Mouse (Mus musculus) MEL (cell line): ENCODE data around the gene Rassf3.

ENCODE experiments used
- CTCF ChIP-seq, 3 experiments: IDR thresholded peaks in 2 of 3; conservative IDR thresholded peaks in 1 of 3; 2 replicates each; pipeline ENCODE4 v1.5.1; 2011 to 2012; ENCODE audit warnings: low read length in 3 of 3, low read depth in 2 of 3, mild to moderate bottlenecking in 2 of 3, improper control_type of control experiment in 1 of 3, inconsistent platforms in 1 of 3, mixed read lengths in 1 of 3, moderate library complexity in 1 of 3; ENCODE audit not compliant: control insufficient read depth in 1 of 3, insufficient read depth in 1 of 3, poor library complexity in 1 of 3, severe bottlenecking in 1 of 3
- E2F4 ChIP-seq: IDR thresholded peaks from 2 replicates; pipeline ENCODE4 v1.6.1; 2011; ENCODE audit warnings: low read depth, low read length, improper control_type of control experiment, borderline replicate concordance
- GABPA ChIP-seq: IDR thresholded peaks from 2 replicates; pipeline ENCODE4 v1.6.1; 2012; ENCODE audit warnings: low read depth, mild to moderate bottlenecking, inconsistent platforms, low read length, improper control_type of control experiment, moderate library complexity
- GATA1 ChIP-seq: IDR thresholded peaks from 2 replicates; pipeline ENCODE4 v1.6.1; 2011; ENCODE audit warnings: low read depth, low read length, improper control_type of control experiment
- HCFC1 ChIP-seq: IDR thresholded peaks from 2 replicates; pipeline ENCODE4 v1.6.1; 2012; ENCODE audit warnings: low read depth, mild to moderate bottlenecking, inconsistent platforms, low read length, improper control_type of control experiment, moderate library complexity
- NELFE ChIP-seq: IDR thresholded peaks from 2 replicates; pipeline ENCODE4 v1.6.1; 2011; ENCODE audit warnings: low read depth, low read length, improper control_type of control experiment
- POLR2A ChIP-seq, 2 experiments: IDR thresholded peaks; 2 replicates each; pipeline ENCODE4 v1.6.1; 2011 to 2012; ENCODE audit warnings: low read length in 2 of 2, mild to moderate bottlenecking in 2 of 2, control low read depth in 1 of 2, improper control_type of control experiment in 1 of 2, low read depth in 1 of 2, moderate library complexity in 1 of 2; ENCODE audit not compliant: control insufficient read depth in 1 of 2, insufficient read depth in 1 of 2, poor library complexity in 1 of 2
- POLR2AphosphoS2 ChIP-seq: IDR thresholded peaks from 2 replicates; pipeline ENCODE4 v1.6.1; 2011; ENCODE audit warnings: low read length, improper control_type of control experiment
- RAD21 ChIP-seq: IDR thresholded peaks from 2 replicates; pipeline ENCODE4 v1.6.1; 2011; ENCODE audit warnings: mild to moderate bottlenecking, low read depth, low read length, improper control_type of control experiment
- SIN3A ChIP-seq: IDR thresholded peaks from 2 replicates; pipeline ENCODE4 v1.6.1; 2012; ENCODE audit warnings: low read length, improper control_type of control experiment, inconsistent platforms
- USF2 ChIP-seq, 2 experiments: IDR thresholded peaks; 2 replicates each; pipeline ENCODE4 v1.6.1; 2011 to 2012; ENCODE audit warnings: improper control_type of control experiment in 2 of 2, low read length in 2 of 2, borderline replicate concordance in 1 of 2, inconsistent platforms in 1 of 2, low read depth in 1 of 2, mild to moderate bottlenecking in 1 of 2; ENCODE audit not compliant: insufficient read depth in 1 of 2
- ZNF384 ChIP-seq: IDR thresholded peaks from 2 replicates; pipeline ENCODE4 v1.6.1; 2012; ENCODE audit warnings: low read depth, mild to moderate bottlenecking, inconsistent platforms, low read length, improper control_type of control experiment

DNA sequence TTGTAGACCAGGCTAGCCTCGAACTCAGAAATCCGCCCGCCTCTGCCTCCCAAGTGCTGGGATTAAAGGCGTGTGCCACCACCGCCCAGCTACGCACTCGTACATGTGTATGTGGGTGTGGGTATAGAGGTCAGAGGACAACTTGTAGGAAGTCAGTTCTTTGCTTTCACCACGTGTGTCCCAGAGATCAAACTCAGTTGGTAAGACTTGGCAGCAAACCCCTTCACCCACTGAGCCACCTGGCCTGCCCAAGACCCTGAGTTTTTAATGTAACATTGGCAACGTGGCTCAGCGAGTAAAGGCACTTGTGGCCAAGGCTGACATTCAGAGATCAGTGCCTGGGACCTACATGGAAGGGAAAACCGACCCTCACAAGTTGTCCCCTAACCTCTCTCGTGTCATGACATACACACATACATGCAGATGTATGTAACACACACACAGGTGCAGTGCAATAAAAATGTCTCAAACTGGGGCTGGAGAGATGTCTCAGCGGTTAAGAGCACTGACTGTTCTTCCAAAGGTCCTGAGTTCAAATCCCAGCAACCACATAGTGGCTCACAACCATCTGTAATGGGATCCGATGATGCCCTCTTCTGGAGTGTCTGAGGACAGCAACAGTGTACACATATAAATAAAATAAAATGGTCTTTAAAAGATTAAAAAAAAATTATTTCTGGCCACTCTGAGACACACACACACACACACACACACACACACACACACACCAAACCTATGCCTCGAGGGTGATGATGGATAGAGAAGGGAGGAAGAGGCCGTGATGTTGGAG, 31.8 kb upstream of the Rassf3 start:
- TF ChIP-seq POLR2A (IDR thresholded peaks at IDR 0.05; ENCODE audit: control insufficient read depth in 1 of 2, insufficient read depth in 1 of 2, low read depth in 1 of 2, low read length in 2 of 2, poor library complexity in 1 of 2) (no peak), CTCF (IDR thresholded peaks at IDR 0.05 in 2 of 3, conservative IDR thresholded peaks at IDR 0.05 in 1 of 3; ENCODE audit: control insufficient read depth in 1 of 3, insufficient read depth in 1 of 3, low read depth in 2 of 3, low read length in 3 of 3, poor library complexity in 1 of 3, severe bottlenecking in 1 of 3) (no peak), NELFE (no peak), E2F4 (no peak), ZNF384 (no peak), GABPA (no peak), RAD21 (no peak; the same call in 1 of the 2 replicates), HCFC1 (no peak), USF2 (IDR thresholded peaks at IDR 0.05; ENCODE audit: borderline replicate concordance in 1 of 2, insufficient read depth in 1 of 2, low read depth in 1 of 2, low read length in 2 of 2) (no peak), POLR2AphosphoS2 (no peak), GATA1 (no peak), SIN3A (no peak)
